ENCODE assay signal across 8 mouse cellular contexts in the genomic region with DNA sequence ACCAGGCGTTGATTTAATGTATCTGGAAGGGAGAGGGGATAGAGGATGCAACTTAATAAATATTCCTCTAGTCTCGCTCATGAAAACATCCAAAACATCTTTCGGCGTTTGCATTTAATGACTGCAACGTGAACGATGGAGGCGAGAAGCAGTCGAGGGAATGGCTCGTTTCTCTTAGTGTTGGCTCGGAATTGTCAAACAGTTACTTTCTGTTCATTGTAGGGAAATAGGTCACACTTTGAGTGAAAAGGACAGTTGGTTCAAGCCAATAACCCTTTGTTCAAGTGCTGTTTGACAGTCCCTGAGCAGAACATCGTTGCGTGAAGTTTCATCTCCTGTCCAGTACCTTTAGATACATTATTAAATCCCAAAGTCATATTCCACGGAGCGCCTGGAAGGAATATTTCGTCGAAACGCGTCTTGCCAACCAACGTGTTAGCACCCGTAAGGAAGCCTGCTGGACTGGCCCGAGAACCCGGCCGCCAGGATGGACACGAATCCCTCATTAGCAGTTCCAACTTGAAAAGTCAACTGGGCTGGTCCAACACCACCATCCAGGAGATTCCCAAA. TPM values are rescaled to one million over a fixed set of nuclear protein-coding genes. Genes with fewer than 3 reads are reported as not detected.
A peak's percentile ranks its signal among the peaks of the same experiment; 100 is the strongest.
DNase-seq lines count a peak whose midpoint lies in the region; ATAC-seq and TF ChIP-seq lines count a peak whose summit lies in the region.

No protein-coding gene starts in this region.

- H3K27ac ChIP-seq in heart, embryonic 10.5 days = peak overlapping the region; percentile 98
- peak overlapping the region; percentile 100 for H3K27ac ChIP-seq in embryonic facial prominence, embryonic 10.5 days (replicated peaks)
- peak overlapping the region; percentile 98 for H3K27ac ChIP-seq in lung, embryonic 14.5 days (ENCODE audit: low read depth)

- under 1% methylated on average over 24 of the region's 24 CpGs for WGBS in heart, embryonic 10.5 days
- WGBS in embryonic facial prominence, embryonic 10.5 days = under 1% methylated on average over 24 of the region's 24 CpGs
- WGBS in lung, embryonic 14.5 days = under 1% methylated on average over 24 of the region's 24 CpGs

- H3K9ac ChIP-seq in lung, embryonic 14.5 days = peak overlapping the region; percentile 99

- no peaks in the 10 kb centered on the region for H3K9me3 ChIP-seq in heart, embryonic 10.5 days
- H3K9me3 ChIP-seq in embryonic facial prominence, embryonic 10.5 days = no peaks in the 10 kb centered on the region
- no peaks in the 10 kb centered on the region for H3K9me3 ChIP-seq in lung, embryonic 14.5 days (ENCODE audit: low read depth, low read length)

- H3K4me1 ChIP-seq in heart, embryonic 10.5 days = no peaks in the 10 kb centered on the region
- H3K4me1 ChIP-seq in embryonic facial prominence, embryonic 10.5 days = peaks cover 10% of the 10 kb centered on the region
- 0 out of 2 replicates have a peak, but pooled peaks cover 2% of the 10 kb centered on the region for H3K4me1 ChIP-seq in lung, embryonic 14.5 days (ENCODE audit: insufficient read depth)

- TF ChIP-seq CTCF in lung, embryonic 14.5 days (IDR thresholded peaks at IDR 0.05; ENCODE audit: low read depth) = no peak

- peak overlapping the region; percentile 83 for H3K4me2 ChIP-seq in lung, embryonic 14.5 days

- peak; percentile 87 for DNase-seq in heart, embryonic 10.5 days (ENCODE audit: low spot score)
- DNase-seq in heart, adult 8-10 months (ENCODE audit: low spot score) = no peak
- DNase-seq in CD4-positive helper T cell, adult 2 months (ENCODE audit: low read depth, low spot score) = peak; percentile 27
- no peak for DNase-seq in embryonic facial prominence, embryonic 10.5 days (ENCODE audit: low spot score)
- DNase-seq in induced T-regulatory cell, adult 2 months (ENCODE audit: low read depth) = peak; percentile 62
- DNase-seq in lung, embryonic 14.5 days = peak; percentile 74
- DNase-seq in splenic B cell, adult 2 months (ENCODE audit: low read depth, low spot score) = peak; percentile 40

- H3K4me3 ChIP-seq in heart, embryonic 10.5 days = peak overlapping the region; percentile 86
- peak overlapping the region; percentile 90 for H3K4me3 ChIP-seq in embryonic facial prominence, embryonic 10.5 days
- peak overlapping the region; percentile 76 for H3K4me3 ChIP-seq in lung, embryonic 14.5 days (ENCODE audit: low read depth, low read length)

- H3K27me3 ChIP-seq in heart, embryonic 10.5 days (ENCODE audit: insufficient read depth, poor library complexity, severe bottlenecking) = no peaks in the 10 kb centered on the region
- no peaks in the 10 kb centered on the region for H3K27me3 ChIP-seq in embryonic facial prominence, embryonic 10.5 days (replicated peaks; ENCODE audit: low read depth, poor library complexity, severe bottlenecking)
- H3K27me3 ChIP-seq in lung, embryonic 14.5 days (ENCODE audit: insufficient read depth, low read length) = no peaks in the 10 kb centered on the region
- H3K27me3 ChIP-seq in splenic B cell, adult 2 months (ENCODE audit: control insufficient read depth, insufficient read depth, low read length, poor library complexity, severe bottlenecking) = no peaks in the 10 kb centered on the region

- peaks cover 9% of the 10 kb centered on the region for H3K36me3 ChIP-seq in heart, embryonic 10.5 days
- peaks cover 16% of the 10 kb centered on the region for H3K36me3 ChIP-seq in embryonic facial prominence, embryonic 10.5 days (replicated peaks)
- peaks cover 14% of the 10 kb centered on the region for H3K36me3 ChIP-seq in lung, embryonic 14.5 days (ENCODE audit: insufficient read depth)
- no peaks in the 10 kb centered on the region for H3K36me3 ChIP-seq in splenic B cell, adult 2 months (ENCODE audit: control insufficient read depth, insufficient read depth, low read length, poor library complexity, severe bottlenecking)

- ATAC-seq in lung, embryonic 14.5 days (ENCODE audit: insufficient read depth) = peak; percentile 0; the same call in 1 of the 2 replicates
- no peak for ATAC-seq in erythroid progenitor cell, adult 5-6 weeks (replicated peaks; ENCODE audit: low FRiP score, poor library complexity, severe bottlenecking)

RNA-seq across cellular contexts. Expression of a gene that starts 1.5 kb away (rescaled TPM):
- 43.5 and 74.2 TPM in 2 replicates for polyA plus RNA-seq in heart, embryonic 10.5 days (2016; fragmentation: Nextera tagmentation; extraction: Ambion mirVana)
- total RNA-seq in heart, adult 8-10 months (2022) = 10 to 100 TPM; 20.7 to 32.9 (median 27.6) TPM
- polyA plus RNA-seq in embryonic facial prominence, embryonic 10.5 days (2016; fragmentation: Nextera tagmentation; extraction: Ambion mirVana) = 135 and 155 TPM in 2 replicates
- 162 and 168 TPM in 2 replicates for polyA plus RNA-seq in lung, embryonic 14.5 days (2014; fragmentation: Nextera tagmentation; extraction: Ambion mirVana)
- total RNA-seq in erythroid progenitor cell, adult 5-6 weeks (2015; ENCODE audit: low replicate concordance) = 13.0 and 18.9 TPM in 2 replicates
- total RNA-seq in erythroid progenitor cell, adult 5-6 weeks (2017; ENCODE audit: low replicate concordance) = 14.0 and 17.3 TPM in 2 replicates

Comparison
In these comparisons a context has a peak if more than half of its experiments do, and no peak if none do; other contexts are left out.
1. DNase-seq: peak in heart, embryonic 10.5 days (single experiment), CD4-positive helper T cell, adult 2 months (single experiment), induced T-regulatory cell, adult 2 months (single experiment), lung, embryonic 14.5 days (single experiment) and splenic B cell, adult 2 months (single experiment); none in heart, adult 8-10 months (single experiment) and embryonic facial prominence, embryonic 10.5 days (single experiment).
2. Peak in every context shown above with its lines, with median percentiles within 50 percentile points of each other: H3K27ac ChIP-seq and H3K4me3 ChIP-seq.